Mouse (Mus musculus) heart, postnatal 10 days (tissue): ENCODE results near the gene Clint1. TPM values are rescaled to one million over a fixed set of nuclear protein-coding genes. Genes with fewer than 3 reads are reported as not detected.
"Not testable (repeated sequence)": the region's sequence is repeated elsewhere in the genome, so short reads cannot be mapped to it uniquely, and the experiment has no call there.

Experiments
- DNase-seq, 2 experiments: peaks; one replicate each; pipeline ENCODE4 v3.0.0; 2021
- intact Hi-C: fragments of 180-260 bp; cut with DNase I; formaldehyde crosslinking; loops from one replicate; pipeline ENCODE4 v1.15.1; 2025
- total RNA-seq, 2 experiments: library from RNA; stranded (reverse); gene quantifications; 2 replicates each; pipeline ENCODE4 v1.2.3; 2021

The Clint1 gene
- total RNA-seq, 2 experiments from 2014 or later: 44.6 to 45.7 TPM

GRCm38 (mm10) chr11:45846008-45846407 lies 5.8 kb upstream of the Clint1 start:
- no peak for DNase-seq
- intact Hi-C loops: no loop called here

- intact Hi-C loops: no loop called here
- no peak for DNase-seq
These were observed 4.3 kb upstream of the Clint1 start for GRCm38 (mm10) chr11:45847548-45847947.

GRCm38 (mm10) chr11:45848253-45848652 lies 3.6 kb upstream of the Clint1 start:
- intact Hi-C loops: no loop called here
- no peak for DNase-seq

GRCm38 (mm10) chr11:45849203-45849602 lies 2.6 kb upstream of the Clint1 start:
- DNase-seq: no peak
- intact Hi-C loops: no loop called here

- no peak for DNase-seq
- intact Hi-C loops: no loop called here
These were observed 2.0 kb upstream of the Clint1 start for GRCm38 (mm10) chr11:45849859-45850258.

- DNase-seq: no peak
- intact Hi-C loops: no loop called here
These were observed 1.5 kb upstream of the Clint1 start for GRCm38 (mm10) chr11:45850317-45850716.

GRCm38 (mm10) chr11:45852124-45852994 lies 508 bp downstream of the Clint1 start:
- peak; percentile 54 to 55 for DNase-seq
- intact Hi-C loops: loop anchor here (2.0 kb wide), 1 partner anchor 28 kb away; no protein-coding TSS in a partner anchor

- DNase-seq: no peak
- intact Hi-C loops: loop anchor here (2.0 kb wide), 1 partner anchor 28 kb away; no protein-coding TSS in a partner anchor
These were observed 1.1 kb downstream of the Clint1 start for GRCm38 (mm10) chr11:45852995-45853317.

GRCm38 (mm10) chr11:45853916-45854315 lies 2.1 kb downstream of the Clint1 start:
- no peak for DNase-seq
- intact Hi-C loops: loop anchor here (2.0 kb wide), 1 partner anchor 27 kb away; no protein-coding TSS in a partner anchor

- DNase-seq: no peak
- intact Hi-C loops: no loop called here
These were observed 2.5 kb downstream of the Clint1 start for GRCm38 (mm10) chr11:45854381-45854780.

GRCm38 (mm10) chr11:45855407-45856148 lies 3.7 kb downstream of the Clint1 start:
- no peak for DNase-seq
- intact Hi-C loops: no loop called here

- intact Hi-C loops: no loop called here
- DNase-seq: peak; percentile 18 to 22
These were observed 4.3 kb downstream of the Clint1 start for GRCm38 (mm10) chr11:45856149-45856516.

- DNase-seq: no peak
- intact Hi-C loops: no loop called here
These were observed 9.5 kb downstream of the Clint1 start for GRCm38 (mm10) chr11:45861334-45861733.

- intact Hi-C loops: no loop called here
- no peak for DNase-seq
These were observed 12.6 kb downstream of the Clint1 start for GRCm38 (mm10) chr11:45864409-45864808.

GRCm38 (mm10) chr11:45865861-45866260 lies 14.0 kb downstream of the Clint1 start:
- intact Hi-C loops: no loop called here
- DNase-seq: no peak

- no peak for DNase-seq
- intact Hi-C loops: no loop called here
These were observed 14.7 kb downstream of the Clint1 start for GRCm38 (mm10) chr11:45866534-45866933.

- no peak for DNase-seq
- intact Hi-C loops: no loop called here
These were observed 21.8 kb downstream of the Clint1 start for GRCm38 (mm10) chr11:45873666-45874065.

- intact Hi-C loops: no loop called here
- DNase-seq: no peak
These were observed 22.4 kb downstream of the Clint1 start for GRCm38 (mm10) chr11:45874251-45874650.

GRCm38 (mm10) chr11:45875351-45875935 lies 23.6 kb downstream of the Clint1 start:
- intact Hi-C loops: loop anchor here (5.0 kb wide), 1 partner anchor 188 kb away; no protein-coding TSS in a partner anchor
- DNase-seq: peak; percentile 27 to 57

- DNase-seq: no peak
- intact Hi-C loops: loop anchor here (5.0 kb wide), 1 partner anchor 189 kb away; no protein-coding TSS in a partner anchor
These were observed 24.2 kb downstream of the Clint1 start for GRCm38 (mm10) chr11:45876036-45876435.

GRCm38 (mm10) chr11:45879366-45879765 lies 27.5 kb downstream of the Clint1 start:
- not testable (repeated sequence) for DNase-seq
- intact Hi-C loops: loop anchor here (5.0 kb wide), 1 partner anchor 192 kb away; no protein-coding TSS in a partner anchor
